Mouse (Mus musculus) heart, adult 10 weeks (tissue): ENCODE results near the gene 3110021N24Rik. TPM values are rescaled to one million over a fixed set of nuclear protein-coding genes. Genes with fewer than 3 reads are reported as not detected.

Source experiments
- polyA plus RNA-seq: library from polyadenylated mRNA; stranded (reverse); fragments of 350-450 nt; fragmentation: Illumina TruSeq; extraction: RNeasy Lipid Tissue Mini Kit (QIAGEN cat#74804); gene quantifications from one replicate; pipeline ENCODE4 v1.2.3, GENCODE M21; 2014; ENCODE audit warnings: low read depth, low replicate concordance

The 3110021N24Rik gene
- polyA plus RNA-seq: not detected

GRCm38 (mm10) chr4:108719349-108719748 is at the start of gene 3110021N24Rik:
3110021N24Rik (plus strand) TSS chr4:108719649.

DNA sequence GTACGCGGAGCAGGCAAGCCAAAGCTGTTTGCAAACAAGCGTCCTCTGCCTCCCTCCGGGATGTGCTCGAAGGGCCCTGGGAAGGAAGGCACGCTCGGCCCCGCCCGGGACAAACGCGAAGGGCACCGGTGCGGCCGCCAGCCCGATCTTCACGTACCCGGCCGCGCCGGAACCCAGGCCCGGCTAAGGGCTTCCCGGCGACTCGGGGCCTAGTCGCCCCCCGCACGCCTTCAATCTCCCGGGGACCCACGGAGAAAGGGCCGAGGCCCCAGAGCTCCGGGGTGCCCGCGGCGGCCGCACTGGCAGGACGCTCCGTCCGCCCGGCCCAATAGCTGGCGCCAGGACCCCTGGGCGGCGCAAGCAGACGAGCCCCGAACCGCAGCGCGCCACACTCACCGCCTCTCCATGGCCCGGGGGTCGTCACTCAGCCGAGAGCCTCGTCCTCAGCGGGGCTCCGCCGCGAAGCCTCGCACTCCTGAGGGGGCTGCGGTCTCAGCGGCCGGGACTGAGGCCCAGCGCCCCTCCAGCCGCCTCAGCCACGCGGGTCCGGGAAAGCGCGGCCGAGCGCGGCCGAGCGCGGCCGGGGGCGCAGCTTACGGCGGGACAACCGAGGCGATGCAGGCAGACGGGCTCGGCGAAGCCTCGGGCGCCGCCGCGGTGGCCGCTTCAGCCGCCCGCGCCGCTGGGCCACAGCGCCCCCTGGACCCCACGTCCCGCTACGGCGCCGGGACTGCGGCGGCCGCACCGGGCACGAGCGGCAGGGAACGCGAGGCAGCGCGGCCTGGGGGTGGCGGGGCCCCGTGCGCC is 60.8 kb downstream of the 3110021N24Rik start, which contains the start of gene Zfyve9:
TSS of gene Zfyve9 (minus strand) at position 742 of the 807 bp plus-strand sequence.

Other genes starting within 250 kb of the 3110021N24Rik start
- 21.1 TPM for gene Prpf38a, start 140.3 kb upstream of the 3110021N24Rik start, polyA plus RNA-seq
- not detected for gene Orc1, start 140.2 kb upstream of the 3110021N24Rik start, polyA plus RNA-seq
- gene Cc2d1b, start 99.7 kb upstream of the 3110021N24Rik start, polyA plus RNA-seq: 15.8 TPM
- 21.5 TPM for gene Zfyve9, start 61.1 kb downstream of the 3110021N24Rik start, polyA plus RNA-seq
- 92.1 TPM for gene Btf3l4, start 114.0 kb downstream of the 3110021N24Rik start, polyA plus RNA-seq
- gene Txndc12, start 115.0 kb downstream of the 3110021N24Rik start, polyA plus RNA-seq: 35.1 TPM
- gene Kti12, start 128.1 kb downstream of the 3110021N24Rik start, polyA plus RNA-seq: 23.3 TPM
- gene A730015C16Rik, start 129.0 kb downstream of the 3110021N24Rik start, polyA plus RNA-seq: not detected
- gene Rab3b, start 159.4 kb downstream of the 3110021N24Rik start, polyA plus RNA-seq: 6.7 TPM